In genomic region chr8:70615281-70615680, GRCm38 (mm10) we compare ENCODE assay signal across 15 mouse cellular contexts. TPM values are rescaled to one million over a fixed set of nuclear protein-coding genes. Genes with fewer than 3 reads are reported as not detected.
"Had no signal": no experiment of that assay in that cellular context is flagged by ENCODE, and none has a peak within 500 bp of the region (broad histone marks: within the 10 kb centered on the region; RNA-seq: fewer than 3 reads in every experiment).

No protein-coding gene starts in this region.

- ATAC-seq: intestine, embryonic 15.5 days; midbrain, embryonic 15.5 days had no signal

- DNase-seq: kidney, adult 18-20 months; kidney, postnatal 25 days; lung, adult 18-20 months; right cerebral cortex, postnatal 14 days; thymus, adult 2 months had no signal

- H3K27ac ChIP-seq: intestine, embryonic 15.5 days; limb, embryonic 15.5 days; midbrain, embryonic 15.5 days; neural tube, embryonic 12.5 days had no signal

- H3K4me2 ChIP-seq: intestine, embryonic 15.5 days; kidney, embryonic 15.5 days; limb, embryonic 15.5 days; midbrain, embryonic 11.5 days; midbrain, embryonic 15.5 days; neural tube, embryonic 12.5 days had no signal

- H3K36me3 ChIP-seq: intestine, embryonic 15.5 days; kidney, embryonic 15.5 days; limb, embryonic 15.5 days; midbrain, embryonic 15.5 days; neural tube, embryonic 12.5 days had no signal

- H3K4me3 ChIP-seq: intestine, embryonic 15.5 days; kidney, embryonic 15.5 days; limb, embryonic 15.5 days; midbrain, embryonic 15.5 days; neural tube, embryonic 12.5 days had no signal

- H3K9me3 ChIP-seq: intestine, embryonic 15.5 days; kidney, embryonic 15.5 days; limb, embryonic 15.5 days; midbrain, embryonic 15.5 days; neural tube, embryonic 12.5 days had no signal

- H3K27me3 ChIP-seq: intestine, embryonic 15.5 days; midbrain, embryonic 15.5 days had no signal

- H3K9ac ChIP-seq: intestine, embryonic 15.5 days; kidney, embryonic 15.5 days; limb, embryonic 15.5 days; midbrain, embryonic 15.5 days; neural tube, embryonic 12.5 days had no signal

RNA-seq across cellular contexts. Expression of gene Gdf15, which starts 17.0 kb away (rescaled TPM):
- total RNA-seq: left cerebral cortex, adult 8-10 months; left cerebral cortex, postnatal 25 days; megakaryocyte progenitor cell, adult 5-6 weeks; neutrophil, adult 5-6 weeks had no signal
- polyA plus RNA-seq: neural tube, embryonic 12.5 days had no signal
